Mouse (Mus musculus) cerebral cortex, adult 2 months (tissue): ENCODE measurements around the gene Rngtt.

Experiments
- WGBS: fragments of 180-500 bp; shearing (Covaris S2); methylation state at CpG from one replicate; pipeline ENCODE4 v1.1.7; 2018; 5-methylcytosine and 5-hydroxymethylcytosine counted together

The Rngtt gene

DNA sequence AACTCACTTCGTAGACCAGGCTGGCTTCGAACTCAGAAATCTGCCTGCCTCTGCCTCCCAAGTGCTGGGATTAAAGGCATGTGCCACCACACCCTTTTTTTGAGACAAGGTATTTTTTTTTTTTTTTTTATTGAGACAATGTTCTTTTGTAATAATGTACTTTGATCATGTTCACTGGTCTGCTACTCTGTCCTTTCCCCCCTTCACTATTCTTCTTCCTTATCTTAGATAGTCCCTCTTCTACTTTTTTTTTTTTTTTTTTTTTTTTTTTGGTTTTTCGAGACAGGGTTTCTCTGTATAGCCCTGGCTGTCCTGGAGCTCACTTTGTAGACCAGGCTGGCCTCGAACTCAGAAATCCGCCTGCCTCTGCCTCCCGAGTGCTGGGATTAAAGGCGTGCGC lies 4.0 kb downstream of the Rngtt start:
- 95% methylated on average over 7 of the region's 8 CpGs for WGBS

DNA sequence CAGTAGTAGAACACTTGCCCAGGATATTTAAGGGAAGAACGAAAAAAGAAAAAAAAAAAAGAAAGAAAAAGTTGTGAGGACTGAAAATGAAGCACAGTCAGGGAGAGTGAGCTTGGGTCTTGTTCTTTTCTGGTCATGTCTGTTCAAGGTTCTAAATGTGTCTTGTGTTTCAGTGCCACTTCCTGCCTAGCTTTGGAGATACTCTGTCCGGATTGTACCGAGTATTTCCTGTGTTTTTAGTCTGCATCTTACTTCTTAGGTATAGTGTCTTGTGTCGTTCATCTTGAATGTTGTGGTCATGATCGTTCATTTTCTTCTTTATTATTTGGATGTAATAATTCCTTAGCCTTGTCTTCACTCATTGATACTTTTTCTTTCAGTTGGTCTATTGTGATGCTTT lies 5.7 kb downstream of the Rngtt start:
- 79% methylated on average over 5 of the region's 5 CpGs for WGBS

DNA sequence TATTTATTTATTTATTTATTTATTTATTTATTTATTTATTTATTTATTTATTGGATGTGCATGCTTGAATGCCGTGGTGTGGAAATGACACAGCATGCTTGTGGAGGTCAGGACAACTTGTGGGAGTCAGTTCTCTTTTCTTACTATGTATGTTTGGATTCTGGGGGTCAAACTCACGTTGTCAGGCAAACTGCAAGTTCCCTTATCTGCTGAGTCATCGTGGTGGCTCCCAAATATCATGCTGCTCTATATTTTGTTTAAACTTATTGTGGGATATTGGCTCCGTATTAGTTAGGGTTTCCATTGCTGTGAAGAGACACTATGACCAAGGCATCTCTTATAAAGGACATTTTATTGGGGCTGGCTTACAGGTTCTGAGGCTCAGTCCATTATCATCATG lies 21.0 kb downstream of the Rngtt start:
- WGBS, result 93% methylated on average over 4 of the region's 4 CpGs

DNA sequence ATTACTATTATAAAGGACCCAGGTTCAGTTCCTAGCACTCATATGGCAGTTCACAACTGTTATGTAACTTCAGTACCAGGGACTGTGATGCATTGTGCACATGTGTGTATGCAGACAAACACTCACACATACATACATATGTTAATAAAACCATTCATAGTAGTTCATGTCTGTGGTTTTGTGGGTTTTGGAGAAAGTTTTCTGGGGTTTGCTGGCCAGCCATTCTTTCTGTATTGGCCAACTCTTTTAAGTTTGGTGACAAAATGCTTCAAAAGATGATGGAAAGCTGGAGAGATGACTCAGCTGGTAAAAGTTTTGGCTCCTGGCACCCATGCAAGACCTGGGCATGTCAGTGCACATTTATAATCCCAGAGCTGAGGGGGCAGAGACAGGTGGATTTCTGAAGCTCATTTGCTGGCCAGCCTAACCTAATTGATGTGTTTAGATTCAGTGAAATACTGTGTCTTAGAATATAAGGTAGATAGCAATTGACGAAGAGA lies 22.9 kb downstream of the Rngtt start:
- WGBS, result 100% methylated on average over 1 of the region's 1 CpGs

DNA sequence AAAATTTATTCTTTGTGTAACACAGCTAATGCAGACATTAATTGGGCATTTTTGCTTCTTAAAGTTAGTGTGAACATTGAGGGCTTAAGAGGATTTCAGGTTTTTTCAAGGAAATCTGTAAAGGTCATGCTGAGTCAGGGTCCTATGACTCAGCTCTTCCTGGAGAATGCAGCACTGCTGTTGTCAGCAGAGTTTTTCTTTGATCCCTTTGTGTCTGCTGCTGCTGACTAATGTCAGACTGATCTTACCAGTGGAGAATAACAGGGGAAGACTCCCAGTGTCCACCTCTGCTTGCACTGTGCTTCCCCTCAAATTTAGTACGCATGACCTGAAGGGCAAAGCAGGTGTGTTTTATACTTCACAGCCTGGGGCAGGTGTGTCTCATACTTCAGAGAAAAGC lies 27.9 kb downstream of the Rngtt start:
- WGBS, result 79% methylated on average over 1 of the region's 1 CpGs

DNA sequence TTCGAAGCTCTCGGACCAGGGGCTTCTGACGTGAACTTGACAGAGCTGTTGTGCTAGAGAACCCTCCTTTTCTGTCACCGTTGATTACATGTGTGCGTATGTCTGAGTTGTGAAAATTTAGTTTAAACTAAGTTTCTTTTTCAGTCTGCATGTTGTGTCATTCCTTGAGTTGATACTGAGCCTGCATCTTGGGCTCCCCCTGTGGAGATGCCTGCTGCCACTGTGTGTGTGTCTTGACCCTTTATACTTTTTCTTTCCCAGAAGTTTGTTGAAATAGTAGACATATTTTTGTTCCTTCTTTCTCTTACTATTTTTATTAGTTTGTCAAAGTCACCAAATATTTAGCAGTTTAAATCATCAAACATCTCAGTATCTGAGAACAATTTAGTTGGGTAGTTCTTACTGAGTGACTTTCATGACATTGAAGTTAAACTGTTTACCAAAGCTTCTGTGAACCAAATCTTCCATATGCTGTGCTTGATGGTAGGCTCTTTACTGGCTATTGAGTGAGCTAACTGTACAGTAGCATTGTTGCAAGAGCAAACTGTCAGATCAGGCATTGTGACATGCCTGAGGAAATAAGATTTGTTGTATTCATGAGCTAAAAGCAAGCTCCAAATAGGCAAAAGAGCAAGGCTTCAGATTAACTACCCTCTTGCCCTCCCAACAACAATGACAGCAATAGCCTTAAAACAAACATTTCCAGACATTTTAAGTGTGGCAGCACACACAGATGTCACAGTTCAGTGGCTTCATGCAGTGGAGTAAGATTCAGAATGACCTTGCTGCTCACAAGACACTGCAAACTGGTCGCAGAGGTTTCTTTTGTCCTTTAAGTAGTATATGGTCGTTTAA lies 33.0 kb downstream of the Rngtt start:
- 92% methylated on average over 7 of the region's 7 CpGs for WGBS

DNA sequence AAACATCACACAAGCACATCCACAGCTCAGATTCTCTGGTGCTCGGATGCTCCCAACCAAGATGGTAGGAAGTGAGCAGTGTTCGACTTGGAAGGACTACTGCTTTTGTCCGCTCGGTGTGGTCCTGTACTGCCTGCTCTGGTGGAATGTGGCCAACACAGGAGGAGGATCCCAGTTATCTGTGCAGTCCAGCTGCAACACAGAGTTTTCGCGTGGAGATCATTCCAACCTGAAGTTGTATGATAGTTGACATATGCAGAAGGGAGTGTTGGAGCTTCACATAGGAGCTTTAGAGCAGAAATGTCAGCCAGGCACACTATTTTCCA lies 33.6 kb downstream of the Rngtt start:
- WGBS, result 88% methylated on average over 6 of the region's 6 CpGs

DNA sequence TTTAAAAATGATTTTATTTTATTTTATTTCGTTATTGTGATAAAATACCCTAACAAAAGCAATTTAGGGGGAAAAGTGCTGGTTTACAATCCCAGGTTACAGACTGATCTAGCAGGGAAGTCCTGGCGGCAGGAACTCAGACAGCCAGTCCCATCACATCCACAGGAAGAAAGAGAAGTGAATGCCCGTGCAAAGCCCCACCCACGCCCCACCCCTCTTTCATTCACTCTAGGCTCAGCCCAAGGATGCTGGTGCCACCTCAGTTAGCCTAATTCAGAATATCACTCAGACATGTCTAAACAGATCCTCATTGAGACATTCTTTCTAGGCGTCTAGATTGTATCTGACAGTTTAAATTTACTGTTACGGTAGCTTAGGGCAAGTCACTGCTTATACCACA lies 64.8 kb downstream of the Rngtt start:
- 77% methylated on average over 6 of the region's 6 CpGs for WGBS

DNA sequence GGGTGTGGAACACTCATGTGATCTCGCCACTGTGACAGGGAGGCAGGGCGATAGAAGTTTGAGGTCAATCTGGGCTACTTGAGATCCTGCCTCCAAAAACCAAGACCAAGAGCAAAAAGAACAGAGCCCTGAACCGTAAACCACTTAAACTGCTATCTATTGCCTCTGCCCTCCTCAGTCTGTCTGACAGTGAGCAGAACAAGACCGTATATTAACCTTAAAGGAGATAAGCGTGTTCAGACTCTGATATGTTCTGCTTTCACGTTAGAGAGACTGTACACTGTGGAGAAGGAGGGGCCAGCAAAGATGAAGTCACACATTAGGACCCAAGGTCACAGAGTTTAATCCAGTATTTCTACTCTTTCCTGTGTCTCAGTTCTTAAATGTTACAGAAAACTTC lies 68.8 kb downstream of the Rngtt start:
- WGBS, result 93% methylated on average over 6 of the region's 6 CpGs

DNA sequence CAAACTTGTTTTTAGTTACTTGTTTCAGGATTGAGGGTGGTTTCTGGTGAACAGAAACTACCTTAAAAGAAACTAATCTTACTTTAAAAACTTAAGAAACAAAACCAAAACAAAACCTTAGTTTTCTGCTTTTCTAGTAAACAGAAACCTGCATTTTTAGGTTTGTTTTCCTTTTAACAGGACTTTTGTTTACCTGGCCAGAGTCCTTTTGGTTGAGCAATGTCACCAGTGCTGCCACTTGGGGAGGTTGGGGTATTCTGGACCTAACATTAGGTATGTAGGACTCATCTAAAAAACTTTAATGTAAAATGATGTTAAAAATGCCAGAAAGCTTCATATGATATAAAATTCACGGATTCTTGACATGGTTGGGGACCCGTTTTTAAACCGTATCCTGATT lies 78.8 kb downstream of the Rngtt start:
- WGBS, result 95% methylated on average over 3 of the region's 3 CpGs

DNA sequence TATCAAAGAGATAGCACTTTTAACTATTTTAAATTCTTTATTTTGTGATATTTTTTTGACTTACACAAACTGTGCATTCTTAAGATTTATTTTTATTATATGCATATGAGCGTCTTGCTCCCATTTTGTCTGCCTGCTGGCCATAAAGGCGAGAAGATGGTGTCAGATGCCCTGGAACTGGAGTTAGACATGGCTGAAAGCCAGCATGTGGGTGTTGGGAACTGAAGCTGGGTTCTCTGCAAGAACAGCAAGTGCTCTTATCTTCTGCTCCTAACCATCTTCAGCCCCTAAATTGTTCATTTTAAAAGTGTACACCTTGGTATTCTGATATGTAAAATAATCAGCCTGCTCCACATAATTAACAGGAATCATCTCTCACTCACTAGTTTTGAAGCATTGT lies 83.3 kb downstream of the Rngtt start:
- 58% methylated on average over 2 of the region's 2 CpGs for WGBS

DNA sequence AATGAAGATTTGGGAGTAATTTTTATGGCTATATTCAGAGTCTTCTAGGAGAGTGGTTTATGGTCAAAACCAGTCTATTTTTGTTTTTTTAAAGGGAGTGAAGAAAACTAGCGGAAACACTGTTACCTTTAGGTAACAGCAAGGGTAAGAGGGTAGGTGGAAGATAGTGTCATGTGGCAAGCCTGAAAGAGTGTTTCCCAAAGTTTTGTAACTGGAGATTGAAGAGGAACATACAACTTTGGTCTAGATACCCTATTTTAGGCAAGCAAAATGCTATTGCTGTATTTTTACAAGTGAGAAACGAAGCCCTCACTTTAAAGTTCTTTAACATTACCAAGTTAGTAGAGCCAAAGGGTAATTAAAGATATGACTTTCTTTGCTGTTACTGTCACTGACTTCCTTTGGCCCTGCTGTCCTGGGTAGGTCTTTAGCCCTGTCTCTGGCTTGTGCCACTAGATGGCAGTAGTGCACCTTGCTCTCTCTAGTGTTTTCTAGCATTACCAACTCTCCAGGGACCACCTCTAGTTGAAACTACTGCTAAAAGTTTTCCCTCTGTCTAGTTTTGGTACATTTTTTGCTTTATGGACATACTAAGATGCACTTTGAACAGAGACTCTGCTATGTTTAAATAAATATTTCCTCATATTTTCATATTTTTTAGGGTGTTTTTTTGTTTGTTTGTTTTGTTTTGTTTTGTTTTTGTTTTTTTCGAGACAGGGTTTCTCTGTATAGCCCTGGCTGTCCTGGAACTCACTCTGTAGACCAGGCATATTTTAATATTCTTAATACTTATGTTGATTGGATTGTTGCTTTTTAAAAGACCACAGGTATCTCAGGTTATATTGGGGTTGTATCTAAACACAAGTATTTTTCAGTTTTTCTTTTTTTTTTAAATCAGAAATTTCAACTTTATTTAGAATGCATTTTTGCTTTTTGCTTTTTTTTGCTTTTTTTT lies 86.4 kb downstream of the Rngtt start:
- WGBS, result 43% methylated on average over 3 of the region's 3 CpGs

DNA sequence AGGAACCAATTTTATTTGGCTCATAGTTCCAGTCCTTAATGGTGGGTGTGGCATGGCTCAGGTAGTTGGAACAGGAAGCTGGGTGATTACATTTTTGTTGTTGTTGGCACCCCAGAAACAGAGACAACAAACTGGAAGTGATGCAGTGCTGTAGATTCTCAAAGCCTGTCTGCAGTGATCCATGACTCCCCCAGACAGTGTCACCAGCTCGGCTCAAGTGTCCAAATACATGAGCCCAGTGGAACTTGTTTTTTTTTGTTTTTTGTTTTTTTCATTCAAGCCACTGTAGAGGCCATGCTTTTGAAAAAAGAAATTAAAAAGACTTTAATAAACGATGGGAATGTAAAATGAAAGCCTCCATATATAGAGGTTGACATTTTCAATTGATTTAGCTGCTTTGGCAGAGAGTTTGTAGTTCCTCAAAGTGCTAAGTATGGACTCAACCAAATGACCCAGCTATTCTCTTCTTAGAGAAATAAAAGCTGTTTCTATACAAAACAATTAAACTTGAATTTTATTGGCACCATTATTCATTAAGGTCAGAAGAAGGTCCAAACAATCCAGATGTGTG lies 95.7 kb downstream of the Rngtt start:
- 74% methylated on average over 2 of the region's 2 CpGs for WGBS

DNA sequence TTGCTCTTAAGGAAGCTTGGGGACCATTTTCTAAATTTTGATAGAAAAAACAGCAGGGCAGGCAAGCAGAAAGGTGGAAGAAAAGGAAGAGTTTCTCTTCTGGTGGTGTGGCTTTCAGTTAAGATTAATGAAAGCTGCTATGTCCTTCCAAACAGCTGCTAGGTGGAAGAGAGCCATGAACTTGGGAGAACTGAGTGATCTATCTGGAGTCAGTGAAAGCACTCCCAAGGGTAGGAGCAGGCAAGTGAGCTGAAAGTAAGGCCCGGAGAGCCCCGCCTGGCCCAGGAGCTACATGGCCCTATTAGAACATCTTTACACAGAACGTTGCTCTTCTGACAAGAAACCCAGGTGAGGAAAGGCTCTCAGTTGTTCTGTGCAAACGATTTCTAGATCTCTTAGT lies 103.7 kb downstream of the Rngtt start:
- WGBS, result 86% methylated on average over 4 of the region's 4 CpGs

DNA sequence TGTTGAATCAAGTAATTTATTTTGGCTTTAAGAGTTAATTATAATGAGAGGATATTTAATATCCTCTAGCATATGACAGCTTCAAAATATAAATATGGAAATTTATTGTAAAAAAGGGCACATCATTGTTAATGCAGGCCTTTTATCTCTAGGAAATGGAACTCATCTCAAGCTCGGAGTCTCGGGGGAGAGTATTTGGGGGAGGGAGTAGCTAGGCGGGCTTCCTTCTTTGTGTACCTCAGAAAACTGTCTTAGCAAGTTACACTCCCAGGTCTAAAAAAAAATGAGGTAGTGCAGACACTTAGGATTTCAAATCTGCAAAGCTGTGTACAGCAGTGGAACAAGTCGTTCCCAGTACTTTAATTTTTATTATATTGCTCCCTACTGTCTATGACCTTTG lies 104.7 kb downstream of the Rngtt start:
- WGBS, result 78% methylated on average over 4 of the region's 4 CpGs

DNA sequence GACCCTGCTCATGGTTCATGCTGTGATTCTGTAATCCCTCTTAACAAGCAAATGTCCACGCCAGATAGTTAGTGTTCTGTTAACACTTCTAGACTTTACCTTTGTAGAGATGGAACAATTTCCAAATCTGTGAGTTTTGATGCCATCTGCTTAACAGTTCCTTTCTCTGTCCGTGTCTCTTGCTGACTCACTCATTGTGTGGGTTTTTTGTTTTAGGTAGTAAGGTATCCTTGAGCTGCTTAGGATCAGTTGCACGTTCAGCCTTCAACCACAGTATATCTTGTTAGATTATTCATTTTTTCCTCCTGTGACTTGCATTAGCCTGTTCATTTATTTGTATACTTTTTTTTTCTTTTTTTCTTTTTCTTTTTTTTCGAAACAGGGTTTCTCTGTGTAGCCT lies 107.3 kb downstream of the Rngtt start:
- 68% methylated on average over 4 of the region's 4 CpGs for WGBS

DNA sequence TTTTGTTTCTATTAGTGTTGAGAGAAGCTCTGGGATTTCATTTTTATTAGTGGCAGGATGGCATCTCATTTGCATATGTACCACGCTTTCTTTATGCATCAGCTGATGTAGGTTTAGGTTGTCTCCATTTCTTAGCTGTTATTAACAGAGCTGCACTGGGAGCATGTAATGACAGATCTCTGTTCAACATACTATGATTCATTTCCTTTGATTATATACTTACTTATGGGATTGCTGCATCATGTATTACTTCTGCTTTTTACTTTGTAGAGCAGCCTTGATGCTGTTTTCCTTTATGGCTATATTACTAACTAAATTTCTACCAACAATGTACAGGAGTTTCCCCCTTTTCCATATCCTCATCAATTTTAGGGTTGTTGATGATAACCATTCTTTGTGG lies 109.5 kb downstream of the Rngtt start:
- WGBS, result 86% methylated on average over 1 of the region's 1 CpGs

DNA sequence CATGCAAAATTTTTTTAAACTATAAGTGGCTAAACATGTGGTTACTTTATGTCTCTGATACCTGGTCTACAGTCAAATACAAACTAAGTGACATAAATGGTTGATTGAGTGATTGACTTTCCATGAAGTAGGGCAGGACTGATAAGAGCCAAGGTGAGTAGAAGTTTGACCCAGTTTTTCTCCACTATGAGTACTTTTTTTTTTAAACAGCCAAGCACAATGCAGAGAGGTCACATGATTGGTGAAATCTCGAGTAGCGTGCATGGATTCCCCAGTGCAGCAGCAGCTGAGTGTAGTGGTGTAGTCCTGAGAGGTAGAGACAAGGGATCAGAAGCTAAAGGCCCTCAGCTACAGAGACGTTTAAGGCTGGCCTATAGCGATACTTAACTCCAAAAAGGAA lies 118.7 kb downstream of the Rngtt start:
- 69% methylated on average over 4 of the region's 4 CpGs for WGBS

DNA sequence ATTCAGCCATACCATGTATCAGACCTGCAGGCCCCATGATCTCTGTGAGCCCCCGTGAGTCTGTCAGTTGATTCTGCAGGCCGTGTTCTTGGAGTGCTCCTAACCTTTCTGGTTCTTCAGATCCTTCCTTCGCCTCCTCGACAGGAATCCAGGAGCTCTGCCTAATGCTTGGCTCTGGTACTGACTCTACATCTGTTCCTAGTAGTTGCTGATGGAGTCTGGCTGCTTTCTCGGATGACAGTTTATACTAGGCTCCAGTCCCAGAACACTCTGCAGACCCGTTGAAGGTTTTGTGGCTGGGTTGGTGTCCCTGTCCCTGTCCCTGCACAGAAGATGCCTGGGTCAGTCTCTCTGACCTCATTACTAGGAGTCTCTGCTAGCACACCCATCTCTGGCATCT lies 131.8 kb downstream of the Rngtt start:
- WGBS, result 79% methylated on average over 6 of the region's 6 CpGs

DNA sequence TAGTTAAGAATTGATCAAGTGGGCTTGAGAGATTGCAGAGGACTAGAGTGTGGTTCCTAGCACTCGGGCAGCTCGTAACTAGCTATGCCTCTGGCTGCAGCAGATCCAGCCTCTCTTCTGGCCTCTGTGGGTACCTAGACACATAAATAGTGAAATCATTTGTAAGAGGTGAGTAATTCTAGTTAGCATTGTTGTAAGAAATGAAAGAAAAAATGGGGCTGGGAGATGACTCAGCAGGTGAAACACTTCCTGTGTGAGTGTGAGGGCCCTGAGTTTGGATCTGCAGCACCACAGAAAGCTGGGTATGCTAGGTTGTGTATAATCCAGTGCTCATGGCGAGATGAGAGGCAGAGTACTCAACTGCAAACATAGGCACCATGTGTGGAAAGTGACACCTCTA lies 136.2 kb downstream of the Rngtt start:
- WGBS, result 96% methylated on average over 3 of the region's 3 CpGs

DNA sequence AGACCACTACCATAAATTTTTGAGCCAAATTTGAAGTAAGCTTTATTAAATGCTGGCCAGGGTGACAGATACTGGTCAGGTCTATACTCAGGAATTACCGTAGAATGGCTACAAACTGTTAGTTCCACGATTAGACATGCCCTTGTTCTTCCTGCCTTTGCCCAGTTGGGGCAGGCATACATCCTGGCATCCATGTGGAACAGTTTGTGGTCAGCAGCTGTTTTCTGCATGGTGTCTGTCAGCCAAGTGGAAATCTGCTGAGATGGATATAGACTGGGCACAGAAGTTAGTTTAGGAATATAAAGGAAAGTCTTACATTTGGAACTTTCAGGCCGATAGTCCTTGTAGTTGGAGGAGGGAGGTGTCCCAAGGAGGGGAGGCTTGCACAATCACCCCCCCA lies 136.8 kb downstream of the Rngtt start:
- 82% methylated on average over 3 of the region's 3 CpGs for WGBS

DNA sequence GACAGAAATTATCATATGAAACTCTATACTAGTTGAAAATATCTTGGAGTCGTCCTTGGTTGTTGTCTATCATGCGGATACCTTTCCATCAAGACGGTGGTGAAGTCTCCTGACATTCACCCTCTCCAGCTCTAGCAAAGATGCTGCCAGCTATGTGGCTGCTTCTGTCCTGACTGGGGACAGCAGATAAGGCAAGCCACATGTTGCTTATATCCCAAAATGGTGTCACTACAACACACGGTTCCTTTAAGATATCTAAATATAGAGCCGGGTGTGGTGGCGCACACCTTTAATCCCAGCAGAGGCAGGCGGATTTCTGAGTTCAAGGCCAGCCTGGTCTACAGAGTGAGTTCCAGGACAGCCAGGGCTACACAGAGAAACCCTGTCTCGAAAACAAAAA lies 140.2 kb downstream of the Rngtt start:
- WGBS, result 90% methylated on average over 8 of the region's 8 CpGs

DNA sequence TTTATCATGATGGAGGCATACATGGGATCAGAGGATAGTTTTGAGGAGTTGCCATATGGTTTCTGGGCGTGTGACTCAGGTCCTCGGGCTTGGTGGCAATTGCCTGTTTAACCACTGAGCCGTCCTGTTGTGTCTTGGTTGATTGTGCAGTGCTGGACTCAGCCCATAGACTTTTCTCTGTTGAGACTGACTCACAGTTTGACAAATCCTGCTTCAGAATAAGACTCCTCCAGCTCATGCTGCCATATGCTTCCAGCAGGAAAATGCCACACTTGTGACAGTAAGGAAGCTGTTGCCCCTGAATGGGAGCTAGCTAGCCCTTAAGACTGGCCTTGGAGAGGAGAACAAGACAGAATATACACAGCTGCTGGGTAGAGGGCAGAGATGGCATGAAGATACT lies 149.7 kb downstream of the Rngtt start:
- 69% methylated on average over 3 of the region's 3 CpGs for WGBS
